Mouse (Mus musculus): ENCODE data around the gene Atxn2.

DNA sequence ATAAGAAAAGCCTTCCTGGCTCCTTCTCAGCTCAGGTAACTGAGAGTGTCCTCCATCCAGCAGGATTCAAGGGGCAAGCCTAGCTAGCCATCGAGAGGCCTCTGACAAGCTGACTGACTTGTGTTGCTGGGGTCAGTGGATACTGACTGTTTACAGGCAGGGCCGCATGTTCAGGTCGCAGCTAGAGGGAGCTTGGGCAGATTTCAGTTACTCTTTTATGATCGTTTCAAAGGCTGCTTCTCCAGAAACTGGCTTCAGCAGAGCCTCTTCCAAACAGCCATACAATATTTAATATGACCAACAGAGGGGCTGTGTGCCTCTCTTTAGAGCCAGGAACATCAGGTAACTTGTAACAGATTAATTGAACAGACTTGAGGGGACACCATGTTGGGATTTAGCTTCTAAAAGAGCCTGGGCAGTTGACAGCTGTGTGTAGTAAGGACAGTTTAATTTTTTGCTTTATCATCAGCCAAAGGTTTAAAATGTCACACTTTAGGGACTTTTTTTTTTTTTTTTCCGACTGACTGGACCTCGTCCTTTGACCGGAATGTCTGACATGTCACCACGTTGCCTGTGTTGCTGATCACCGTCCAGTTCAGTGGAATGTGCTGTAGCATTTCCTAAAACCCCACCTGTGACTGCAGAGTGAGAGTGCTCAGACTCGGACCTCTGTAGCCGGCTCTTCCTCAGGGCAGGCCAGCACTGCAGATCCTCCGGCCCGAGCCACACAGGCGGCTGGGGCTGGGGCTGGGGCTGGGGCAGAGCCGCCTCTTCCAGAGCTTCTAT lies 24.8 kb upstream of the Atxn2 start:
- no peak for TF ChIP-seq EP300 (IDR thresholded peaks at IDR 0.05; ENCODE audit: low read depth)
- TF ChIP-seq CTCF (IDR thresholded peaks at IDR 0.05; ENCODE audit: low read depth) = peak; percentile 42
